Mouse (Mus musculus) kidney, postnatal 0 days (tissue): Measurements from ENCODE around the gene Nme2. TPM values are rescaled to one million over a fixed set of nuclear protein-coding genes. Genes with fewer than 3 reads are reported as not detected.

Source experiments
- ATAC-seq: fragments of 200-750 bp; cut with Nextera tagmentation; replicated peaks from 2 replicates; pipeline ENCODE4 v1.8.0; 2017; ENCODE audit warnings: low read depth, moderate number of reproducible peaks, moderate TSS enrichment, moderate library complexity; ENCODE audit not compliant: low FRiP score
- DNase-seq: peaks from one replicate; pipeline ENCODE4 v3.0.0-alpha.2; 2016; ENCODE audit warnings: low spot score
- H3K27ac ChIP-seq: fragments of 300-500 bp; sonication (generic); 2 replicates; pipeline ENCODE4 v1.5.1; 2014; ENCODE audit warnings: mild to moderate bottlenecking
- H3K27me3 ChIP-seq: fragments of 300-500 bp; sonication (generic); 2 replicates; pipeline ENCODE4 v1.6.1; 2014; ENCODE audit warnings: low read length, mixed read lengths; ENCODE audit not compliant: insufficient read depth
- H3K36me3 ChIP-seq: fragments of 300-500 bp; sonication (generic); 2 replicates; pipeline ENCODE4 v1.6.1; 2014; ENCODE audit warnings: low read length, mixed read lengths; ENCODE audit not compliant: insufficient read depth
- H3K4me1 ChIP-seq: fragments of 300-500 bp; sonication (generic); replicated peaks from 2 replicates; pipeline ENCODE4 v1.6.1; 2014; ENCODE audit warnings: antibody characterized with exemption, low read length, mixed read lengths; ENCODE audit not compliant: insufficient read depth
- H3K4me2 ChIP-seq: fragments of 300-500 bp; sonication (generic); 2 replicates; pipeline ENCODE4 v1.6.1; 2014; ENCODE audit warnings: mild to moderate bottlenecking, low read length, moderate library complexity, mixed read lengths
- H3K4me3 ChIP-seq: fragments of 300-500 bp; sonication (generic); replicated peaks from 2 replicates; pipeline ENCODE4 v1.5.1; 2014; ENCODE audit warnings: low read depth, low read length
- H3K9ac ChIP-seq: fragments of 300-500 bp; sonication (generic); 2 replicates; pipeline ENCODE4 v1.6.1; 2014; ENCODE audit warnings: low read depth, low read length
- H3K9me3 ChIP-seq: fragments of 300-500 bp; sonication (generic); replicated peaks from 2 replicates; pipeline ENCODE4 v1.6.1; 2016; ENCODE audit warnings: low read length, inconsistent platforms, mixed read lengths
- CTCF ChIP-seq: IDR thresholded peaks from 2 replicates; pipeline ENCODE4 v1.5.1; 2016; ENCODE audit warnings: antibody characterized with exemption, low read depth, mild to moderate bottlenecking, moderate library complexity
- WGBS: fragments of 180-500 bp; shearing (Covaris S2); extraction: QIAGEN DNeasy Blood & Tissue Kit; methylation state at CpG from one replicate; pipeline ENCODE4 v1.1.7; 2014; 5-methylcytosine and 5-hydroxymethylcytosine counted together
- polyA plus RNA-seq: library from polyadenylated mRNA; unstranded; fragments of >200 nt; fragmentation: Nextera tagmentation; extraction: Ambion mirVana; gene quantifications from 2 replicates; pipeline ENCODE4 v1.2.1, GENCODE M21; 2015

Nme2 gene
- 395 and 442 TPM in 2 replicates for polyA plus RNA-seq

DNA sequence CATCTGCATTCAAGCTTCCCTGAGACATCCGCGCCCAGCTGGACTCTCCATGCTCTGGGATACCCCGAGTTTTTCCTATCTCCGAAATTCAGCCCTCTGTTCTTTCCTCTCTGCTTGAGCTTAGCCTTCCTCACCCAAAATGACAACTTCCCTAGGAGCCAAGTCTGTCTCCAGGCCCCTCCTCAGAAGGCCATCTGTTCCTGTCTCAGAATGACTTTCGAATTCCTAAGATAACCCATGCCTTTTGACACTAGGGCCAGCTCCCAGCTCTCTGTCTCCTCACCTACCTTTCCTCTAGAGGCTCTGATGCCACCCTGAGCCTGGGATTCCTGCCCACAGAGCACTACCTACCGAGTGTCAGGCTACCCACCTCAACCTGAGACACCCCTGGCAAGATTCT is at the start of gene Nme2:
Nme2 (minus strand) TSS at position 101 of the 400 bp plus-strand sequence.
- H3K27me3 ChIP-seq = no peaks in the 10 kb centered on the region
- H3K27ac ChIP-seq = peak within 1 kb of the TSS; percentile 88
- peak within 1 kb of the TSS; percentile 65 for H3K4me3 ChIP-seq
- peak within 1 kb of the TSS; percentile 63 for H3K9ac ChIP-seq
- WGBS = under 1% methylated on average over 6 of the region's 6 CpGs
- H3K36me3 ChIP-seq = peaks cover 19% of the 10 kb centered on the region
- H3K4me1 ChIP-seq = 0 out of 2 replicates have a peak, but pooled peaks cover 12% of the 10 kb centered on the region
- peak within 1 kb of the TSS; percentile 73 for H3K4me2 ChIP-seq
- ATAC-seq (0 out of 2 replicates have a peak, but pooled peaks have one; percentile 0), DNase-seq (no peak)
- TF ChIP-seq CTCF = no peak
- no peaks in the 10 kb centered on the region for H3K9me3 ChIP-seq

DNA sequence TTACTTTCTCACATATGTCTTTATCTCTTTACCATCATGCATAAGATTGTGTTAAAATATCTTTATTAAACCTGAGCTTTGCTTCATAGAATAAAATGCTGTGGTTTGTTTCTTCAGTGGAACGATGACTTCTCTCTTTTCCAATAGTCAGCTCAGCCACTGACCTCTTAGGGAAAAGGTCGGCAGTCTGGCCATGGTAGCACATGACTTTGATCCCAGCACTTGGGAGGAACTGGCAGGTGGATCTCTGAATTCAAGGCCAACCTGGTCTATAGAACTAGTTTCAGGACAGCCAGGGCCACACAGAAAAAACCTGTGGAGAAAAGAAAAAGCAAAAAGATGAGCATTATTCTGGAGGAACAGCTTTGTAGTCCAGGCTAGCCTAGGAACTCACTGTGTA is 47.3 kb upstream of the Nme2 start:
- Histone ChIP-seq H3K9ac (no peak overlapping the region), H3K4me3 (no peak overlapping the region), H3K27ac (no peak overlapping the region), H3K36me3 (no peaks in the 10 kb centered on the region), H3K27me3 (no peaks in the 10 kb centered on the region), H3K4me1 (0 out of 2 replicates have a peak, but pooled peaks cover 5% of the 10 kb centered on the region), H3K4me2 (no peak overlapping the region), H3K9me3 (no peaks in the 10 kb centered on the region)
- DNase-seq = no peak
- no peak for TF ChIP-seq CTCF
- 96% methylated on average over 2 of the region's 2 CpGs for WGBS
- no peak for ATAC-seq

DNA sequence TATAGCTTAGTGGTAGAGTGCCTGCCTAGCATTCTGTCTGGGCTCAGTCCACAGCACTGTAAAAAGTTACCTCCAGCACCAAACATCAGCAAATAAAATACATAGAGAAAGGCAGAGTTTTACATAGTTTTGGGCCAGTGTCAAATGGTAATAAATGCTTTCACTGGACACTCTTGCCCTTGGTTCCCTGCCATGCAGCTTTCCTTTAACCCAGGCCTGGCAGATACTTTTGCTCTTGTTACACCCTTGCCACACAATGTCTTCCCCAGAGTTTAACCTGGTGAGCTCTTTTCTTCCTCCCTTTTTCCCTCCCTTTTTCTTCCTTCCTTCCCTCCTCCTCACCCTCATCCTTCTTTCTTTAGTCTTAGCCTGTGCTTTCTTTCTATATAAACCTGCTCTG is 43.2 kb upstream of the Nme2 start:
- no peak overlapping the region for H3K27ac ChIP-seq
- no peak overlapping the region for H3K9ac ChIP-seq
- H3K36me3 ChIP-seq = no peaks in the 10 kb centered on the region
- ATAC-seq (no peak), DNase-seq (no peak)
- peaks cover 12% of the 10 kb centered on the region; the same call in 1 of the 2 replicates for H3K4me1 ChIP-seq
- TF ChIP-seq CTCF = no peak
- H3K9me3 ChIP-seq = no peaks in the 10 kb centered on the region
- no peak overlapping the region for H3K4me2 ChIP-seq
- H3K27me3 ChIP-seq = no peaks in the 10 kb centered on the region
- no peak overlapping the region for H3K4me3 ChIP-seq

DNA sequence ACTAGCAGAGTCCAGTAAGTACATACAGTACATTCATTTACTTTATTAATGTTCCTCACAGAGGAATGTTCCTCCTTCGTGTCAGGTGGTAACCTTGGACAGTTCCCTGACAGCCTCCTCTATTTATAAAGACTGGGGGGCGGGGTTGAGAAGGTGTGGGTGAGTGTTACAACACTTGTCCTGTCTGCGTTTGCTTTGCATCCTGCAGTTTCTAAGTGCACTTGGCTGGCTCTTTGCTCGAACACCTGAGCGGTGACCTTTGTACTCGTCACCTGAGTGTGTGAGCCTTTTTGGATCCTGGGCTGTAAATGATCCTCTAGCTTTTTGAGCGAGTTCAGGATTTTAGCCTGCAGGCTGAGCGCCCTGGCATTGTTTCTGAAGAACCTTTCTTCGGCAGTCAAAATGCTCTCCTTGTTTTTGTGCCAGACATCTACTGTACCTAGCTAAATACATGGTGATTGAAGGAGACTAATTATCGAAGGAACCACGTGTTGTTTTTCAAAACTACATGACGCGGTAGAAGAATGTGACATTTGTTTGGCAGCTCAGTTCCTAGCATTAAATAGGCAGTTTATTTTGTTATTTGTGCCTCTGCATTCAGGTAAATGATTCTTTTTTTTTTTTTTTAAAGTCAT is 41.2 kb upstream of the Nme2 start:
- Histone ChIP-seq H3K4me2 (peak overlapping the region; percentile 81), H3K4me3 (peak overlapping the region; percentile 98), H3K27ac (peak overlapping the region; percentile 96; the same call in 1 of the 2 replicates), H3K36me3 (no peaks in the 10 kb centered on the region), H3K27me3 (no peaks in the 10 kb centered on the region), H3K9ac (peak overlapping the region; percentile 92), H3K9me3 (no peaks in the 10 kb centered on the region), H3K4me1 (peaks cover 12% of the 10 kb centered on the region; the same call in 1 of the 2 replicates)
- DNase-seq (peak; percentile 46), ATAC-seq (peak; percentile 7; the same call in 1 of the 2 replicates)
- 18% methylated on average over 13 of the region's 13 CpGs for WGBS
- TF ChIP-seq CTCF = no peak

DNA sequence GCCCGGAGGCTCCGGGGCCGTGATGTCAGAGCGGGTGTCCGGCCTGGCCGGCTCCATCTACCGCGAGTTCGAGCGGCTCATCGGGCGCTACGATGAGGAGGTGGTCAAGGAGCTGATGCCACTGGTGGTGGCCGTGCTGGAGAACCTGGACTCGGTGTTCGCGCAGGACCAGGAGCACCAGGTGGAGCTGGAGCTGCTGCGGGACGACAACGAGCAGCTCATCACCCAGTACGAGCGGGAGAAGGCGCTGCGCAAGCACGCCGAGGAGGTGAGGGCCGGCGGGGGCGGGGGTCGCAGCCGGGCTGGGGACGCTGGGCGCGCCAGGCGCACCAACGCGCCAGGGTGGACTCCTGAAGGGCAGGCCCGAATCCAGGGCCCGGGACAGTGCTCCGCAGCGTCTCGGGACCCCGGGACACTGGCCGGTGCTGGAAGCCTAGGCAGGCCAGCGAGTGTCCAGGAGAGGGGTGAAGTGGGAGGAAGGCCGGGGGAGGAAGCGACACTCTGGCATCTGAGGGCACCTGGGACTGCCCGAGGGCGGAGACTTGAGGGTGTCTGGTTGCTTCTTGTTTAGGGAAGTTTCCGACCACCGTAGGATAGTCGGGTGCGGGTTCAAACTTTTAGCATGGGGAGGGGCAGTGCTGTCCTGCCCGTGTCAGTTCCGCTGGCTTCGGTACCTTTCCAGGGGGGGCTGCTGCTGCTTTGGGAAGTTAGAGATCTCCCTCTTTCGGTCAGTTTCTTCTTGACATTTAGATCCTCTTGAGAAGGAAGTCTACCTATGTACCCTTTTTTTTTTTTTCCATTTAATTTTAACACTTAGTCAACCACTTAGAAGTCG is 40.5 kb upstream of the Nme2 start:
- peaks cover 12% of the 10 kb centered on the region; the same call in 1 of the 2 replicates for H3K4me1 ChIP-seq
- DNase-seq (peak; percentile 71), ATAC-seq (peak; percentile 35)
- no peaks in the 10 kb centered on the region for H3K9me3 ChIP-seq
- H3K36me3 ChIP-seq = no peaks in the 10 kb centered on the region
- H3K27me3 ChIP-seq = no peaks in the 10 kb centered on the region
- peak overlapping the region; percentile 96 for H3K27ac ChIP-seq
- H3K9ac ChIP-seq = peak overlapping the region; percentile 92
- peak overlapping the region; percentile 81 for H3K4me2 ChIP-seq
- peak; percentile 34; the same call in 1 of the 2 replicates for TF ChIP-seq CTCF
- WGBS = under 1% methylated on average over 58 of the region's 58 CpGs
- H3K4me3 ChIP-seq = peak overlapping the region; percentile 98

DNA sequence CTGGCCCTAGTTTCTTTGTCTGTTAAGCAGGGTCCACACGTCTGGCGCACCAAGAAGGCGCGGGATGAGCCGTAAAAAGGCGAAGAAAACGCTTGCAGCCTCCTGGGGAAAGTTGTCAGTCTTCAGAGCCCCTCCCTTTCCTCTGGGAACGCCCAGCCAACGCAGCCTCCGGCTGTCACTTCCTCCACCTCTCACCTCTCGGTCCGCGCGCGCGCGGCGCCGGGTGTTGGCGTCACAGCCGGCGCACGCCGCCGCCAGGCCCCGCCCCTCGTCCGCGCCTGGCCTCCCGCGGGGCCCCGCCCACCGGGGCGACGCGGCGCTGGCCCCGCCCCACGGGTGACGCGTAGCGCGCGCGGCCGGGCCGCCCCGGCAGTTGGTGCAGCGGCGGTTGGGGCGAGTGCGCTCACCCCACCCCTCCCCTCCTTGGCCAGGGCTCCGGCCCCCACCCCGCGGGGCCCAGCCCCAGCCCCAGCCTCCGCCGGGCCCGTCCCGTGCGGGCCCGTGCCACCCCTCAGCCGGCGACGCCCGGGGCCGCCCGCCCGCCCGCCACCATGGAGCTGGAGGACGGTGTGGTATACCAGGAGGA is 39.8 kb upstream of the Nme2 start, which contains the start of gene Spag9:
Spag9 (plus strand) TSS at position 372 of the 586 bp plus-strand sequence.
- Histone ChIP-seq H3K4me3 (peak within 1 kb of the TSS; percentile 98), H3K36me3 (no peaks in the 10 kb centered on the region), H3K4me1 (peaks cover 12% of the 10 kb centered on the region; the same call in 1 of the 2 replicates), H3K9me3 (no peaks in the 10 kb centered on the region), H3K9ac (peak within 1 kb of the TSS; percentile 92), H3K4me2 (peak within 1 kb of the TSS; percentile 81), H3K27ac (peak within 1 kb of the TSS; percentile 96), H3K27me3 (no peaks in the 10 kb centered on the region)
- DNase-seq = peak; percentile 98
- ATAC-seq = peak; percentile 92
- 0% methylated on average over 37 of the region's 70 CpGs for whole genome bisulfite sequencing
- TF ChIP-seq CTCF = no peak
